Mouse (Mus musculus) neural tube, embryonic 15.5 days (tissue): ENCODE measurements around the gene Ppp1r12b. TPM values are rescaled to one million over a fixed set of nuclear protein-coding genes. Genes with fewer than 3 reads are reported as not detected.

ENCODE experiments used
- ATAC-seq: fragments of 200-750 bp; cut with Nextera tagmentation; 2 replicates; pipeline ENCODE4 v1.8.0; 2017; ENCODE audit warnings: mild to moderate bottlenecking, moderate TSS enrichment, moderate library complexity; ENCODE audit not compliant: low FRiP score
- H3K27ac ChIP-seq: fragments of 300-500 bp; sonication (generic); replicated peaks from 2 replicates; pipeline ENCODE4 v1.5.1; 2015; ENCODE audit warnings: mild to moderate bottlenecking, inconsistent platforms
- H3K27me3 ChIP-seq: fragments of 300-500 bp; sonication (generic); replicated peaks from 2 replicates; pipeline ENCODE4 v1.6.1; 2015; ENCODE audit warnings: inconsistent platforms
- H3K36me3 ChIP-seq: fragments of 300-500 bp; sonication (generic); 2 replicates; pipeline ENCODE4 v1.6.1; 2015; ENCODE audit warnings: inconsistent platforms
- H3K4me1 ChIP-seq: fragments of 300-500 bp; sonication (generic); 2 replicates; pipeline ENCODE4 v1.6.1; 2015; ENCODE audit warnings: inconsistent platforms
- H3K4me2 ChIP-seq: fragments of 300-500 bp; sonication (generic); 2 replicates; pipeline ENCODE4 v1.6.1; 2015; ENCODE audit warnings: inconsistent platforms, mild to moderate bottlenecking, moderate library complexity
- H3K4me3 ChIP-seq: fragments of 300-500 bp; sonication (generic); replicated peaks from 2 replicates; pipeline ENCODE4 v1.5.1; 2015; ENCODE audit warnings: mild to moderate bottlenecking, inconsistent platforms
- H3K9ac ChIP-seq: fragments of 300-500 bp; sonication (generic); replicated peaks from 2 replicates; pipeline ENCODE4 v1.6.1; 2015; ENCODE audit warnings: mild to moderate bottlenecking, inconsistent platforms
- H3K9me3 ChIP-seq: fragments of 300-500 bp; sonication (generic); replicated peaks from 2 replicates; pipeline ENCODE4 v1.6.1; 2016; ENCODE audit warnings: inconsistent platforms
- WGBS: fragments of 180-500 bp; shearing (Covaris S2); methylation state at CpG from one replicate; pipeline ENCODE4 v1.1.7; 2015; ENCODE audit warnings: mixed read lengths; 5-methylcytosine and 5-hydroxymethylcytosine counted together
- polyA plus RNA-seq: library from polyadenylated mRNA; unstranded; fragments of >200 nt; fragmentation: Nextera tagmentation; extraction: Ambion mirVana; gene quantifications from 2 replicates; pipeline ENCODE4 v1.2.1, GENCODE M21; 2015

Gene Ppp1r12b
- polyA plus RNA-seq, 1 experiment from 2014 or later = 16.3 TPM

GRCm38 (mm10) chr1:134790716-134791439, 164.9 kb downstream of the Ppp1r12b start:
- no peak overlapping the region for H3K4me3 ChIP-seq
- H3K4me2 ChIP-seq = no peak overlapping the region
- WGBS = 89% methylated on average over 2 of the region's 2 CpGs
- no peaks in the 10 kb centered on the region for H3K36me3 ChIP-seq
- ATAC-seq = no peak
- no peak overlapping the region for H3K9ac ChIP-seq
- H3K4me1 ChIP-seq = peaks cover 3% of the 10 kb centered on the region; the same call in 1 of the 2 replicates
- no peaks in the 10 kb centered on the region for H3K27me3 ChIP-seq
- no peak overlapping the region for H3K27ac ChIP-seq
- no peaks in the 10 kb centered on the region for H3K9me3 ChIP-seq

DNA sequence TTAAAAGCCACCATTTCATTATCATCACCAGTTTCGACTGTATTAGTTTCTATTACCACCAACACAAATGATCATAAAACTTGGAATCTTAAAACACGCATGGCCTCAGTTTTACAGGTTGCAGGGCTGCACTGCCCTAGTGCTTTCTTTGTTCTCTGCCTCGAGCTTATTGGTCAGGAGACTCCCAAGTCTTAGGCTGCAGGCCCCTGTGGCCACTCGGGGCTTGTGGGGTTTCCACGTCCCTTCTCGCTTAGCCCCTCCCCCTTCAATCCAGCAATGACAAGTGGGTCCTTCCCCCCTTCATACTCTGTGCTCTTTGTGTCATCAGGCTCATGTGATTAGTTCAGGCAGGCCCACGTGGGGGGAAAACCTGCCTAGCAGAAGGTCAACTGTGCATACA, 167.6 kb downstream of the Ppp1r12b start:
- Histone ChIP-seq H3K27me3 (no peaks in the 10 kb centered on the region), H3K4me1 (peaks cover 6% of the 10 kb centered on the region; the same call in 1 of the 2 replicates), H3K36me3 (no peaks in the 10 kb centered on the region), H3K9me3 (no peaks in the 10 kb centered on the region), H3K4me2 (no peak overlapping the region), H3K9ac (no peak overlapping the region), H3K27ac (no peak overlapping the region), H3K4me3 (no peak overlapping the region)
- ATAC-seq = no peak
- WGBS = 50% methylated on average over 7 of the region's 7 CpGs

GRCm38 (mm10) chr1:134784911-134785310, 170.8 kb downstream of the Ppp1r12b start:
- no peak for ATAC-seq
- no peak overlapping the region; the same call in 1 of the 2 replicates for H3K27ac ChIP-seq
- no peak overlapping the region for H3K4me2 ChIP-seq
- 90% methylated on average over 1 of the region's 1 CpGs for WGBS
- H3K36me3 ChIP-seq = no peaks in the 10 kb centered on the region
- H3K27me3 ChIP-seq = no peaks in the 10 kb centered on the region
- no peaks in the 10 kb centered on the region for H3K9me3 ChIP-seq
- H3K9ac ChIP-seq = no peak overlapping the region
- no peak overlapping the region for H3K4me3 ChIP-seq
- peaks cover 6% of the 10 kb centered on the region; the same call in 1 of the 2 replicates for H3K4me1 ChIP-seq

DNA sequence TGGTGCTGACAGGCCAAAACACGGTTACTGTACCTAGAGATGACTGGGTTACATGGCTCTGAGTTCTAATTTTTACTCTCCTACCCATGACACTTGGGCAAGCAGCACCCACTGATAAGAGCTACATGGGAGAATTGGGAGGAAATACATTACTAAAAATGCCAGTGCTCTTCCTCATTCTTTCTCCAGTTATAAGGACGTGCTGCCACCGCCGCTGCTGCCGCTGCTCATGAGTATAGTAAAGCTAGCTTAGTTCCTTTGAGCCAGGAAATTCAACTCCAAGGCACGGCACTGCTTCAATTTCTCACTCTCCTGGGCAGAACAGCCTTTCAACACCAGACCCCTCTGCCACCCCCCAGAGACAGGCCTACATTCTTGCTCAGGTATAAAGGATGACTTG, 171.3 kb downstream of the Ppp1r12b start:
- no peak overlapping the region for H3K9ac ChIP-seq
- 72% methylated on average over 6 of the region's 6 CpGs for WGBS
- H3K4me2 ChIP-seq = no peak overlapping the region
- H3K9me3 ChIP-seq = no peaks in the 10 kb centered on the region
- peaks cover 6% of the 10 kb centered on the region; the same call in 1 of the 2 replicates for H3K4me1 ChIP-seq
- H3K4me3 ChIP-seq = no peak overlapping the region
- H3K27me3 ChIP-seq = no peaks in the 10 kb centered on the region
- no peaks in the 10 kb centered on the region for H3K36me3 ChIP-seq
- ATAC-seq = no peak
- no peak overlapping the region; the same call in 1 of the 2 replicates for H3K27ac ChIP-seq

GRCm38 (mm10) chr1:134783958-134784357, 171.8 kb downstream of the Ppp1r12b start:
- Histone ChIP-seq H3K9me3 (no peaks in the 10 kb centered on the region), H3K27me3 (no peaks in the 10 kb centered on the region), H3K4me2 (no peak overlapping the region), H3K27ac (no peak overlapping the region), H3K9ac (no peak overlapping the region), H3K4me1 (peaks cover 6% of the 10 kb centered on the region; the same call in 1 of the 2 replicates), H3K36me3 (no peaks in the 10 kb centered on the region), H3K4me3 (no peak overlapping the region)
- WGBS = 82% methylated on average over 4 of the region's 4 CpGs
- no peak for ATAC-seq

DNA sequence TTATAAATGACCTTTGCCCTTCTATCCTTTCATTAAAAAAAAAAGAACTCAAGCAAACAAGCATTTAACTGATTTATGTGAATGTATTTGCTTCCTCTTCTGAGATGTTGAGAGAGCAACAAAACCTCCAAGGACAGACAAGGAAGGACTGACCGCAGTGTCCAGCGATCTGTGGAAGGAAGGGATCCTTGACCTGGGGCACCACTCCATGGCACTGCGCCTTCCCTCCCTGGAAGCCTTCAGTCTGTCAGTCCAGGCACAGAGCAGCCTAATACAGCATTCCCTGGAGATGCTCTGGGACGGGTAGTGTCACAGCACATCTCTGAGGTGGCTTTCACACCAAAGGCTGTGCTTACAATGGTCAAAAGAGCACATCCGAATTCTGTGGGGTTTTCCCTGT, 172.9 kb downstream of the Ppp1r12b start:
- H3K4me1 ChIP-seq = peaks cover 6% of the 10 kb centered on the region; the same call in 1 of the 2 replicates
- H3K4me3 ChIP-seq = no peak overlapping the region
- H3K9me3 ChIP-seq = no peaks in the 10 kb centered on the region
- no peaks in the 10 kb centered on the region for H3K36me3 ChIP-seq
- no peaks in the 10 kb centered on the region for H3K27me3 ChIP-seq
- 87% methylated on average over 5 of the region's 5 CpGs for WGBS
- ATAC-seq = no peak
- H3K27ac ChIP-seq = no peak overlapping the region
- no peak overlapping the region for H3K4me2 ChIP-seq
- no peak overlapping the region for H3K9ac ChIP-seq

DNA sequence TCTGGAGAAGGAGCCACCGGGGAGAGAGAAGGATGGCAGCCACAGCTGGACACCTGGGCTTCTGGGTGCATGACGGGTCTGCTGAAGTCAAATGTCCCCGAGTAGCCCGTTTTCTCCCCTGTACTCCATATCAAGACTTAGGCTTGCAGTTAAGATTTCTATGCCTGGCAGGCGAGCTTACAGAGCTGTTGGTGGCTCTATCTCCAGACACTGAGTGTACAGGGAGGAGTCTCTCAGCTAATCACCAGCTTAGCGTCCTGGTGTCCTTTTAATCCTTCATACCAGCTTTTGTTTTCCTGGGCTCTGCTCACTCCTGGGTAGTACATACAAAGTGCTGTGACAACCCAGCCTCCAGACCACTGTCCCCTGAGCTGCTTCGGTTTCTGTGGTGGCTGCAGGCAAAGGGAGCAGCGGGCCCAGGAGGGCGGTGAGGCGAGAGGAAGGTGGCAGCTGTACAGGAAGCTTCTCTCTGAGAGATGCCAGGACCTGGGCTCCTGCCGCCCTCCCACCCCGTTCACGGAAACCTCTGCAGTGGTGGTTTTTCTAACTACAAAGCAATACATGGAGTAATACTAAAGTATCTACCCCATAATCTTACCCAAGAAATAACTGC, 177.7 kb downstream of the Ppp1r12b start:
- Histone ChIP-seq H3K9ac (no peak overlapping the region), H3K27me3 (no peaks in the 10 kb centered on the region), H3K4me2 (no peak overlapping the region), H3K4me1 (peaks cover 11% of the 10 kb centered on the region), H3K4me3 (no peak overlapping the region), H3K9me3 (no peaks in the 10 kb centered on the region), H3K36me3 (peaks cover 6% of the 10 kb centered on the region; the same call in 1 of the 2 replicates), H3K27ac (no peak overlapping the region)
- ATAC-seq = no peak
- 81% methylated on average over 13 of the region's 13 CpGs for WGBS

DNA sequence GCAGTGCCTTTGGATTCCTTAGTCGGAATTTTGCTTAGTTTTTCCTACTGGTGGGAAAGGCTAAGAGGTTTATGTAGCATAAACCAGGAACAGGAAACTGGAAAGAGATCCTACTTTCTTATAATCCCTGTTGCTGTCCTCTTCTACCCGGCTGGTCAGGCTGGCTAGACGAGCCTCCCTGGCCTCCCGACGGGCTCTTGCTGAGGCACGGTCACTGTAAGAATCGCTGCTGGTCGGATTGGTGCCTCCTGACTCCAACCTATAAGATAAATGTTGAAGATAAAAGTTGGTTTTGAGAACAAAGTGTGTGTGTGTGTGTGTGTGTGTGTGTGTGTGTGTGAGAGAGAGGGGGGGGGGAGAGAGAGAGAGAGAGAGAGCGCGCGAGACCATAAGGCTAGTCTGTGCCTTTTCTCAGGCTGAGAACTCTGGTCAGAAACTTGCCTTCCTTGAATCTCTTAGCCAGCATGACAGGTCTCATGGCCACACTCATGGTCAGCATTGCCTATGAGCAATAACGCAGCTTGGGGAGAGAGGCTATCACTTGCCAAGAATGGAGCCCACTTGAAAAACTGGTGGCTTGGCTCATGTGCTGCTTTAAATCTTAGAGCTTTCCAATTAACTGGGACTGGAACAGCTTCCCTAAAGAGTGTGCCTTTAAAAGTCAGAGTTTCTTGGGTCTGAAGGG, 178.4 kb downstream of the Ppp1r12b start:
- Histone ChIP-seq H3K4me2 (no peak overlapping the region), H3K9ac (no peak overlapping the region), H3K9me3 (no peaks in the 10 kb centered on the region), H3K36me3 (peaks cover 10% of the 10 kb centered on the region; the same call in 1 of the 2 replicates), H3K4me1 (peaks cover 11% of the 10 kb centered on the region), H3K4me3 (no peak overlapping the region), H3K27me3 (no peaks in the 10 kb centered on the region), H3K27ac (no peak overlapping the region)
- 93% methylated on average over 12 of the region's 12 CpGs for WGBS
- no peak for ATAC-seq

- H3K36me3 ChIP-seq = peaks cover 19% of the 10 kb centered on the region
- H3K4me1 ChIP-seq = peaks cover 11% of the 10 kb centered on the region
- no peaks in the 10 kb centered on the region for H3K27me3 ChIP-seq
- WGBS = 41% methylated on average over 3 of the region's 3 CpGs
- no peak overlapping the region for H3K4me3 ChIP-seq
- H3K27ac ChIP-seq = no peak overlapping the region
- H3K9ac ChIP-seq = no peak overlapping the region
- H3K9me3 ChIP-seq = no peaks in the 10 kb centered on the region
- no peak overlapping the region for H3K4me2 ChIP-seq
- ATAC-seq = no peak
These were observed 180.1 kb downstream of the Ppp1r12b start for GRCm38 (mm10) chr1:134775631-134776030.

- Histone ChIP-seq H3K27ac (peak overlapping the region; percentile 54), H3K4me2 (no peak overlapping the region), H3K4me1 (peaks cover 11% of the 10 kb centered on the region), H3K27me3 (no peaks in the 10 kb centered on the region), H3K9me3 (no peaks in the 10 kb centered on the region), H3K9ac (no peak overlapping the region), H3K36me3 (peaks cover 22% of the 10 kb centered on the region), H3K4me3 (no peak overlapping the region)
- 36% methylated on average over 6 of the region's 6 CpGs for WGBS
- no peak for ATAC-seq
These were observed 180.9 kb downstream of the Ppp1r12b start for GRCm38 (mm10) chr1:134774728-134775287.

DNA sequence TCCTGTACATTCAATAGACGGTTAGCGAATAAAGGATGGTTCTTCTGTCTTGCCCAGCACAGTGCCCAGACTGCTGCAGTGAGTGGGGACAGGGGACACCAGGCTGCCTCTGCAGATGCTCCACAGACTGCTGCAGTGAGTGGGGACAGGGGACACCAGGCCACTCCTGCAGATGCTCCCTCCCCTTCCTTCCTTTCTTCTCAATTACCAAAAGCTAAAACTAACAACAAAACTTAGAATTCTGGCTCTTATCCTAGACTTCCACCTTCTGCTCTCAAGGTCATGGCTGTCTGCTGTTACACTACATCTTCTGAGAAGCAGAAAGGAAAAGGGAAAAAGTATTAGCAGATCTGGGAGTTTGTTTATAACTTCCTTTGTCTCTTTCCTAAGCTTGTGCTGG, 181.5 kb downstream of the Ppp1r12b start:
- peaks cover 11% of the 10 kb centered on the region for H3K4me1 ChIP-seq
- WGBS = 76% methylated on average over 2 of the region's 2 CpGs
- no peak for ATAC-seq
- H3K27ac ChIP-seq = no peak overlapping the region
- no peak overlapping the region for H3K4me2 ChIP-seq
- H3K36me3 ChIP-seq = peaks cover 22% of the 10 kb centered on the region
- H3K9ac ChIP-seq = no peak overlapping the region
- no peaks in the 10 kb centered on the region for H3K9me3 ChIP-seq
- no peak overlapping the region for H3K4me3 ChIP-seq
- no peaks in the 10 kb centered on the region for H3K27me3 ChIP-seq
